Mouse (Mus musculus): ENCODE data around the gene Cox6b1. TPM values are rescaled to one million over a fixed set of nuclear protein-coding genes. Genes with fewer than 3 reads are reported as not detected.

The Cox6b1 gene
- total and polyA plus RNA-seq, 2 experiments from 2014 or later, result 1,408 to 4,395 TPM

DNA sequence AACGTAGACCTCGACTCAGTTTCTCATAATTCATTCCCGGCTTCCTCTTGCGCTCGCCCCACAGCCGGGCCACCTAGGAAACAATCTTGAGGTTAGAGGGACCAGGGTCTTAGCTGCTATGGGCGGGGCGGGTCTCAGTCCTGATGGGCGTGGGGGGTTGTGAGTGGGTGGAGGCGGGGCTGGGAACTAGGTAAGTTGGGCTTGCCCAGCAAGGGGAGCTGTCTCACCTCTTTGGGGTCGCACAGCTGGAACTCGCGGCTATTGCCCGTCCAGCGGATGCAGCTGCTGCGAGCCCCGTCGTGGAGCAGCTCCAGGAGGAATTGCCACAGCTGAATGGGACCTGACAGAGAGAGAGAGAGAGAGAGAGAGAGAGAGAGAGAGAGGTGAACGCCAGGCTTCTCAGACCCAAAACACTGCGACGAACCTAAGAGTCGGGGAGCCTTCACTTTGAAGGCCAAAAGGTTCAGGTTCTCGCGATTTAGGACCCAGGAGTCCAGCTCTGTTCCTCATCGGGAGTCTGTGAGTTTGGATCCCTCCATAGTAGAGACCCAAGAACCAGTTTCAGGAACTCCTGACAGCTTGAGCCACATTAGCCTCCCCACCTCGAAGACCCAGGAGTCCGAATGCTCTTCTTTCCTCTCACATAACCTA is 7.9 kb upstream of the Cox6b1 start:
- peaks cover 53% of the 10 kb centered on the region for H3K27me3 ChIP-seq (ENCODE audit: control insufficient read depth, insufficient read depth, low read length)
- no peak overlapping the region for H3K4me3 ChIP-seq (ENCODE audit: low read depth, low read length)
- DNase-seq (ENCODE audit: low spot score), result no peak
- 8% methylated on average over 27 of the region's 27 CpGs for WGBS
- H3K27ac ChIP-seq (ENCODE audit: low read depth), result no peak overlapping the region
- H3K36me3 ChIP-seq (replicated peaks; ENCODE audit: control insufficient read depth, insufficient read depth, low read length), result no peaks in the 10 kb centered on the region
- H3K4me1 ChIP-seq (ENCODE audit: control insufficient read depth, insufficient read depth), result no peaks in the 10 kb centered on the region
- no peak overlapping the region for H3K4me2 ChIP-seq (ENCODE audit: low read depth, low read length)
- no peak overlapping the region for H3K9ac ChIP-seq (replicated peaks; ENCODE audit: low read depth, low read length)
- no peaks in the 10 kb centered on the region for H3K9me3 ChIP-seq (replicated peaks; ENCODE audit: control insufficient read depth, low read length)
- TF ChIP-seq CTCF (IDR thresholded peaks at IDR 0.05; ENCODE audit: low read depth) (no peak), EP300 (IDR thresholded peaks at IDR 0.05; ENCODE audit: low read depth) (no peak)
- ATAC-seq (ENCODE audit: insufficient read depth, low read depth), result no peak

DNA sequence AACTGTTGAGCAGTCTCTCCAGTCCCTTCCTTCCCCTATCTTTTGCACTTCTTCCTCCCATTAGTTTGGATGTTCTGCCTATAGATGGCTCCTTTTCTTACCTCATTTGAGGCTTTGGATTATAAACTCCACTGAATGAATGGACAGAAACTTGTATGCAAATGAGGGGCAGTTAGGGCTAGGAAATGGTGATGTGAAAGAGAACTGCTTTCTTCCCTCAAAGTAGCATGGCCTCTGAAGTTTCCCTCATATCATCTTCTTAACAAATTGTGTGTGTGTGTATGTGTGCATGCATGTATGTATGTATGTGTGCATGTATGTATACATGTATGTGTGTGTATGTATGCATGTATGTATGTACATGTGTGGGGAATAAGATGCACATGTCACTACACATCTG is 3.1 kb upstream of the Cox6b1 start:
- TF ChIP-seq CTCF (IDR thresholded peaks at IDR 0.05; ENCODE audit: low read depth), result no peak
- no peak for TF ChIP-seq EP300 (IDR thresholded peaks at IDR 0.05; ENCODE audit: low read depth)
- Histone ChIP-seq H3K27me3 (ENCODE audit: control insufficient read depth, insufficient read depth, low read length) (peaks cover 25% of the 10 kb centered on the region), H3K36me3 (replicated peaks; ENCODE audit: control insufficient read depth, insufficient read depth, low read length) (peaks cover 5% of the 10 kb centered on the region; the same call in 1 of the 2 replicates), H3K4me1 (ENCODE audit: control insufficient read depth, insufficient read depth) (peaks cover 10% of the 10 kb centered on the region; the same call in 1 of the 2 replicates), H3K4me3 (ENCODE audit: low read depth, low read length) (no peak overlapping the region), H3K9ac (replicated peaks; ENCODE audit: low read depth, low read length) (no peak overlapping the region), H3K9me3 (replicated peaks; ENCODE audit: control insufficient read depth, low read length) (no peaks in the 10 kb centered on the region), H3K4me2 (ENCODE audit: low read depth, low read length) (no peak overlapping the region), H3K27ac (ENCODE audit: low read depth) (no peak overlapping the region)
- DNase-seq (ENCODE audit: low spot score), result no peak
- no peak for ATAC-seq (ENCODE audit: insufficient read depth, low read depth)

DNA sequence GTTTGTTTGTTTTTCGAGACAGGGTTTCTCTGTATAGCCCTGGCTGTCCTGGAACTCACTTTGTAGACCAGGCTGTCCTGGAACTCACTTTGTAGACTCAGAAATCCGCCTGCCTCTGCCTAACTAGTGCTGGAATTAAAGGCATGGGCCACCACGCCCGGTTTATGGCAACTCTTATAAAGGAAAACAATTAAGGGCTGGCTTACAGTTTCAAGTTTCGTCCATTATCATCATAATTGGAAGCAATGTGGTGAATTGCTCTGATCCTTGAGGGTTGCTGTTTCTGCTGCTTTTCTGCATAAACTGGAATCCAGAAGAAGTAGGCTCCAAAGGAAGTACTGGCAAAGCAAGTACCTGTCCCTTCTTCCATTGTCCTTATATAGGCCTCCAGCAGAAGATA is 696 bp upstream of the Cox6b1 start:
- Histone ChIP-seq H3K27me3 (ENCODE audit: control insufficient read depth, insufficient read depth, low read length) (0 out of 2 replicates have a peak, but pooled peaks cover 3% of the 10 kb centered on the region), H3K4me3 (ENCODE audit: low read depth, low read length) (no peak overlapping the region), H3K36me3 (replicated peaks; ENCODE audit: control insufficient read depth, insufficient read depth, low read length) (peaks cover 29% of the 10 kb centered on the region), H3K9me3 (replicated peaks; ENCODE audit: control insufficient read depth, low read length) (no peaks in the 10 kb centered on the region), H3K4me2 (ENCODE audit: low read depth, low read length) (no peak overlapping the region), H3K27ac (ENCODE audit: low read depth) (no peak overlapping the region), H3K4me1 (ENCODE audit: control insufficient read depth, insufficient read depth) (peaks cover 10% of the 10 kb centered on the region; the same call in 1 of the 2 replicates), H3K9ac (replicated peaks; ENCODE audit: low read depth, low read length) (no peak overlapping the region)
- TF ChIP-seq CTCF (IDR thresholded peaks at IDR 0.05; ENCODE audit: low read depth) (no peak), EP300 (IDR thresholded peaks at IDR 0.05; ENCODE audit: low read depth) (no peak)
- 84% methylated on average over 5 of the region's 5 CpGs for WGBS
- no peak for ATAC-seq (ENCODE audit: insufficient read depth, low read depth)
- DNase-seq (ENCODE audit: low spot score), result no peak

DNA sequence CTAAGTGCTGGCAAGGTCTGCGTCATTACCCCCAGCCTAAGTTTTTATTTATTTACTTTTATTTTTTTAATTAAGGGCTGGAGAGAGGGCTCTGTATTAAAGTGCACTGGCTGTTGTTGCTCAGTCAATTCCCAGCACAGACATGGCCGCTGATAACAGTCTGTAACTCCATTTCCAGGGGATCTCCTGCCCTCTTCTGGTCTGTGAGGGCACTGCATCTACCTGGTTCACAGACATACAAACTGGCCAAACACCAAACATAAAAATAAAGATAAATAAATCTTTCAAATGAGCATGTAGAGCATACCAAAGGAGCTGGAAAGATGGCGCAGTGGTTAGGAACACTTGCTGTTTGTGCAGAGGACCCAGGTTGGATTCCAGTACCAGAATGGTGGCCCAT is 6.7 kb downstream of the Cox6b1 start:
- Histone ChIP-seq H3K9me3 (replicated peaks; ENCODE audit: control insufficient read depth, low read length) (no peaks in the 10 kb centered on the region), H3K27ac (ENCODE audit: low read depth) (no peak overlapping the region), H3K9ac (replicated peaks; ENCODE audit: low read depth, low read length) (no peak overlapping the region), H3K27me3 (ENCODE audit: control insufficient read depth, insufficient read depth, low read length) (no peaks in the 10 kb centered on the region), H3K4me2 (ENCODE audit: low read depth, low read length) (no peak overlapping the region), H3K4me1 (ENCODE audit: control insufficient read depth, insufficient read depth) (no peaks in the 10 kb centered on the region), H3K4me3 (ENCODE audit: low read depth, low read length) (no peak overlapping the region), H3K36me3 (replicated peaks; ENCODE audit: control insufficient read depth, insufficient read depth, low read length) (peaks cover 71% of the 10 kb centered on the region)
- no peak for DNase-seq (ENCODE audit: low spot score)
- peak; percentile 42 for TF ChIP-seq CTCF (IDR thresholded peaks at IDR 0.05; ENCODE audit: low read depth)
- TF ChIP-seq EP300 (IDR thresholded peaks at IDR 0.05; ENCODE audit: low read depth), result no peak
- no peak for ATAC-seq (ENCODE audit: insufficient read depth, low read depth)
- 86% methylated on average over 3 of the region's 3 CpGs for WGBS

DNA sequence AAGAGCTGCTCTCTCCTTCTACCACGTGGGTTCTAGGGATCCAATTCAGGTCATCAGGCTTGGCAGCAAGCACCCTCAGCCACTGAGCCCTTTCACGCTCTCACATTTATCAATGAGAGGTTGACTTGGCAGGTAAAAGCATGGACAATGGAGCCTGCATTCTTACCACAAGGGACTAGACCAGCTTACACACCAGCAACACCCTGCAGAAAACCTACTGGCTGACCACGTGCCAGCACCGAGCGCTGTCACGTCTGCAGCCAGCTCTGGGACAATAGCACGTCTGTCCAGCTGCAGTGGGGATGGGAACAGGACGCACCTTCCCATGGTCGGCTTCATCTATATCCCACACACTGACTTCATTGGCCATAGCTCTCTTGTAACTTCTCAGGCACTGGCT is 7.3 kb downstream of the Cox6b1 start:
- H3K36me3 ChIP-seq (replicated peaks; ENCODE audit: control insufficient read depth, insufficient read depth, low read length), result peaks cover 66% of the 10 kb centered on the region
- H3K27ac ChIP-seq (ENCODE audit: low read depth), result no peak overlapping the region
- DNase-seq (ENCODE audit: low spot score) (no peak), ATAC-seq (ENCODE audit: insufficient read depth, low read depth) (no peak)
- H3K4me1 ChIP-seq (ENCODE audit: control insufficient read depth, insufficient read depth), result no peaks in the 10 kb centered on the region
- H3K27me3 ChIP-seq (ENCODE audit: control insufficient read depth, insufficient read depth, low read length), result no peaks in the 10 kb centered on the region
- no peak overlapping the region for H3K4me3 ChIP-seq (ENCODE audit: low read depth, low read length)
- no peak overlapping the region for H3K9ac ChIP-seq (replicated peaks; ENCODE audit: low read depth, low read length)
- no peaks in the 10 kb centered on the region for H3K9me3 ChIP-seq (replicated peaks; ENCODE audit: control insufficient read depth, low read length)
- H3K4me2 ChIP-seq (ENCODE audit: low read depth, low read length), result no peak overlapping the region
- 91% methylated on average over 9 of the region's 9 CpGs for WGBS
- TF ChIP-seq CTCF (IDR thresholded peaks at IDR 0.05; ENCODE audit: low read depth) (no peak), EP300 (IDR thresholded peaks at IDR 0.05; ENCODE audit: low read depth) (no peak)

Data from heart, postnatal 0 days (tissue).